Mouse (Mus musculus) frontal cortex, postnatal 25 days (tissue): ENCODE measurements around the gene Sipa1l2.
"Not testable (repeated sequence)": the region's sequence is repeated elsewhere in the genome, so short reads cannot be mapped to it uniquely, and the experiment has no call there.

Experiments used
- DNase-seq, 2 experiments: peaks; one replicate each; pipeline ENCODE4 v3.0.0; 2022; ENCODE audit warnings: low spot score in 2 of 2

Sipa1l2 gene

DNA sequence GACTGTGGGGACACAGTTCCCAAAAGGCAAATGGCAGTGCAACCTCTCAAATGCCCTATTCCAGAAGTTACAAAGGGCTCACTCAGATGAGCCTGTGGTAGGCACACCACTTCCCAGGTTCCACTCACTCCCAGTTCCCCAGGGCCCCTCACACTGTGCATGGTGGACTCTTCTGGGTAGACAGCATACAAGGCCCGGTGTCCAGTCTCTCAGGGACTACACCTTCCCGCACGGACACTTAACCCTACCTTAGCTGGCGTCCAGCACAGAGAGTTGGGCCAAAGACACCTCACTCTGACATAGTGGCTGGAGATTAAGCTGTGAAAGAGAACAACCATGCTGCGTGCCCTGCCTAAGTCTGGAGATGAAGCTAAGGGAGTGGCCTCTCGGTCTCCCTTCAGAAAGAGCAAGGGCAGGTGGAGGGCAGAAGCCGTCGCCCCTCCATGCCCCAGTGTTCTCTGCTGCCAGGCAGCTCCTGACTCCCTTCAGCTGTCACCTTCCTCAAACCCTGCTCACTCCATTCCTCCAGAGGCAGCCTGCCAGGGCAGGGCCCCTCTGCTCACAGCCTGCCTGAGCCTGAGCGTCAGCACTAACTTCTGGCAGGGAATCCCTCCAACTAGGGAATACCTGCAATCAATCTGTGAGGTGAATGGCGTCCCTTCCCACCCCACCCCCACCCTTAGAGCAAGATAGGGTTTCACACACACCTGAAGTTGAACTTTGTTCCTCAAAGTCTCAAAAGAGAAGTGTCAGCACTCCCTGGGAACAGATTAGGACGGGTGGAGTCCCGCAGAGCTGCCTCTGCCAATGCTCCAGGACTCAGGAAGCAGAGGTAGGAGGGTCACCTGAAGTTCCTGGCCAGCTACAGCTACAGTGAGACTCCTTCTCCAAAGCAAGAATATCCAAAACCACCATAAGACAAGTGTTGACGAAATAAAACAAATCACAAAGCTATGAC is 30.3 kb downstream of the Sipa1l2 start:
- DNase-seq: no peak

DNA sequence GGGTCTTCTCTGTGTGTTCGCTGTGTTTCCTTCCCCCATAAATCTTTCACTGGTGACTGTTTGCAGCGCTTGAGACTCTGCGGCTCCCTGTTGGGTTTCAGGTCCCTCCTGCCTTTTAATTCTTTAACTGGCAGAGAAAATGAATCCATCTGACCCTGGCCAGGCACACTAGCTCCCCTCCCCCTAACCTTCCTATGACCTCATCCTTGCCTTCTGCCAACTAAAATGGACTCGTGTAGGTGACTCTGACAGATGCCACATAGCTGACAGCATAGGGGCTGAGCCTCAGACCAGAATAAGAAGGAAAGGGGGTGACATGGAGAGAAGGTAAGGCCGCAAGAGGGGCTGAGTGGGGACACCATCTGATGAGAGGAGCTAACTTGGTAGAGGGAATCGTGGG is 31.3 kb downstream of the Sipa1l2 start:
- DNase-seq: no peak

DNA sequence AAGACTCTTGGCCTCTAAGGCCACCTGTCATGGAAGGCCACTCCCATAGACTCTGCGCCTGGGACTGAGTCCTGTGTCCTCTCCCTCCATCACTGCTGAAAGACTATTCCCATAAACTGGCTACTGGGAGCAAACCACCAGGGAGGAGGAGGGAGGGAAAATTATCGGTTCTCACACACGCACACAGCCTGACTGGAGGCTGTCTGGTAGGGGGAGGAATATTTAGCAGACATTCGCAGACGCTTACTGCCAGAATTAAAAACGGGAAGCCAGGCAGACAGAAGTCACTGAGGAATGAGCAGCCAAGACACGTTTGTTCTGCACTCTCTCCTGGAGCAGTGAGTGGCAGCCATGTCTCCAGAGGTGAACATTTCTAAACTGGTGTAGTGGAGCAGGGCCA is 35.9 kb downstream of the Sipa1l2 start:
- DNase-seq: no peak

DNA sequence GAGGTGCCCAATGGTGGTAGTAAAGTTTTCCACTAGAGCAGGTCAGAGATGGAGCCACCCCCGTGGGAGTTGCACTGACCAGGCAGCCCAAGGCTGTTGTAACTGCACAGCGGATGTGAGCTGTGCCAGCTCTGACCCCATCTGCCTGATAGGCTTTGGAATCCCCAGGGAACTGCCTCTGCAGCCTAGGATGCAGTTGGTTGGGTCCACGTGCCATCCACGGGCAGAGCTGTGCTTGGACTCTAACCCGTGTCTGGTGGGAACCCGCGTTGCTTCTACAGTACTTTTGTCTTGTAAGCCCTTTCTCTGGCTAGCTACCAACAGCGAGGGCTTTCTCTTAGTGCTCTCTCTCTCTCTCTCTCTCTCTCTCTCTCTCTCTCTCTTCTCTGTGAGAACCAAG is 36.7 kb downstream of the Sipa1l2 start:
- DNase-seq: no peak

DNA sequence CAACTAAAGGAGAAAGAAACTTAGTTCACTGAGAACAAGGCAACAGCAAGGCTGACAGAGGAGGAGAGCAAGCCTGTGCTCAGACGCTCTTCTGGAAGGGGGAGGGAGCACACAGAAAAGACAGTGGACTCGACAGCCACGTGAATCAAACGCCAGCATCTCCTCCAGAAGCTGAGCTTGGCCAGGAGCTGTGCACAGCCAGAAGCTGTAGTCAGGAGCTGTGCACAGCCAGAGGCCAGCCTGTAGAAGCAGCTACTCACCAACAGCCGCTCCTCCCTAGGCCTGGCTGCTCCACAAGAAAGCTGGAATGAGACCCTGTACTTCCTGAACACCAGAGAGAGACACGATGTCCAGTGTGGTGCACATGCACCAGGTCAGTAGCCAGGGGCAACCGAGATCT is 37.4 kb downstream of the Sipa1l2 start:
- DNase-seq: no peak

DNA sequence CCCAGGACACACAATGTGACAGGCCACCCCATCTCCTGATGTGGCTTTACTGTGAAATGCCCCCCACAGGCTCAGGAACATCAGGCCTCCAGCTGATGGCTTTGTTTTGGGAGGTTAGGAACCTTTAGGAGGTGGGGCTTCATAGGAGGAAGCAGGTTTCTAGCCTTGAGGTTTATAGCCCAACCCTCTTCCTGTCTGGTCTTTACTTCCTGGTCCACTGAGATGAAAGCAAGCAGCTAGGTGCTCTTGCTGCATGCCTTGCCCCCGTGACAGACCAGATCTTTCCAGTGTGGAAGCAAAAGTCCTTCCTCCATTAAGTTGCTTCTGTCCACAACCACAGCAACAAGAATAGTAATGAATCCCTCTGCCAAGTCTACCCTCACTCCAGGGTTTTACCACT is 38.0 kb downstream of the Sipa1l2 start:
- DNase-seq: no peak

DNA sequence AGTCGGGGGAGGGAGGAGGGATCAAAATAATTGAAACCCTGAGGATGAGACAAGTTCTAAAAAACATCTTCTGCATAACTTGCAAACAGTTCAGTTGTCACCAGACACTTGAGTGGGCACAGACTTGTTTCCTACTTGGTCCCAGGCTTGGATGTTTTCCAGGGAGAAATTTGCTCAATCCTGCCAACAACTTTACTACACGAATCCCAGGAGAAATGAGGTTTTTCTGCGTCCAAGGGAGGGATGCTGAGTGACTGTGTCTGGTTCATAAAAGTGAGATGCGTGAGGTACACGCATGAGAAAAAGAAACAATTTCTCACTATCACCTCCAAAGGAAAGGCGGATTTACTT is 38.5 kb downstream of the Sipa1l2 start:
- no peak for DNase-seq

DNA sequence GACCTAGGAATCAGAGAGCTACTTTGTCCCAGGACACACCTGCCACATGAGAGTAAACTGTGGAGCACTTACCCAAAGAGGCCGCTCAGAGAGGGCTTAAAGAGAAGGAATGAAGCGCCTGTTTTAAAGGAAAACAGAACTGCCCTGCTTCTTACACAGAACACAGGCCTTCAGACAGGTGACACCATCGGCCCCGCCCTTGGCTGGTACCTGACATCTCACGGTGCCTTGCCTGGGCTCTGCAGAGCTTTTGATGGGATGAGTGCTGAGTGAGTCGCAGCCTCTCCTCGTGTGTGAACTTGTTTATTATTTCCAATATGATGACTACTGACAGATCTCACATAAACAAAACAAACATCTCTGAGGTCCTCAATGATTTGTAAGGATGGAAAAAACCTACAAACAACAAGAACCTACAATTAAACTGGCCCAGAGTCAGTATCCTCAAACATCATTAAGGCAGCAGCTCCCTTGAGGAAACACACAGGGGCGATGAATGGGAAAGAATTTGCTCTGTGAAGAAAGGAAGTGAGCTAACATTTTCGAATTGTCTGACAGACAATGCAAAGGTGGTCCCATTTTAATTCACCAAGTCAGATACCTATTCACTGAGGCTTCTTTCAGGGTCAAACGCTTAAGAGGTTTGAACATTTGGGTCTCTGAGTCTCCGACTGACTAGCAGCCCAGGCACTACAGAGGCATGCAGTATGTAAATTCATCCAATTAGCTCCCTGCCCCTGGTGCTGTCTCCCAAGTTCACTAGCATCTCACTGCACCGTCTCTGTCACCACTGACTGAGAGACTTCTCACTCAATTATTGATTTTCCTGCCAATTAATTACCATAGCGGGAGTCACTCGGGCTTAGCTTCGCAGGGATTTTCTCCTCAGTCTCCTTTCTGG is 39.2 kb downstream of the Sipa1l2 start:
- no peak for DNase-seq

DNA sequence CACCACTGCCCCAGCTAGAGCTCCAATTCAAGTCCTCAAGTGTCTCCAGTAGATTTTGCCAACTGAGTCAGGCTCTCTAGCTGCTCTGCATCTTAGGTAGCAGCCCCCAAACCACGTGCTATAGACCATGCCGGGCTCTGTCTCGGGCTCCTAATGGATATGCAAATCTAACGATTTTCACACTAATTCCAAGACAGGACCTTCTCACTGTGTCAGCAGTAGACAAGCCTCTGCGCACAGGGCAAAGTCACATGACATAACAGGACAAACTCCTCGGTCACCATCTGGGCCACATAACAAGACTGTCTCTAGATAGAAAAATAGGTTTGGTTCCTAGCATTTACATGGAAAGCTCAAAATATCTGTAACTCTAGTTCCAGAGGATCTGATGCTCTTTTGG is 40.6 kb downstream of the Sipa1l2 start:
- no peak for DNase-seq

DNA sequence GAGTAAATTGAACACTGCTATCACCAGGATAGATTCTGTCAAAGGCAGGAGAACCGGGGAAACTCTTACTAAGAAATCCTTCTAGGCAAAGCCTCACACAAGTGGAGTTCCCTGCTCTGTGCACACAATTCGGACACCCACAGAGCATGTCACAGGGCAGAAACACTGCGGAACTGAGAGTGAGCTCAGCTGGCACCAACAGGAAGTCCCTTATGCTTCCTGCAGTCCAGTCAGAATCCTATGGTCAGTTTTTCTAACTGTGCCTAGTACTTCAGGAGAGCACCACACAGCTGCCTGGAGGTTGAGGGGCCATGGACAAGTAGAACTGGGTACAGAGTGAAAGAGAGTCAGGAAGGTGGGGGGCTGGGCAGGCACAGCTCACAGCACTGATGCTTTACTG is 41.7 kb downstream of the Sipa1l2 start:
- DNase-seq: no peak

DNA sequence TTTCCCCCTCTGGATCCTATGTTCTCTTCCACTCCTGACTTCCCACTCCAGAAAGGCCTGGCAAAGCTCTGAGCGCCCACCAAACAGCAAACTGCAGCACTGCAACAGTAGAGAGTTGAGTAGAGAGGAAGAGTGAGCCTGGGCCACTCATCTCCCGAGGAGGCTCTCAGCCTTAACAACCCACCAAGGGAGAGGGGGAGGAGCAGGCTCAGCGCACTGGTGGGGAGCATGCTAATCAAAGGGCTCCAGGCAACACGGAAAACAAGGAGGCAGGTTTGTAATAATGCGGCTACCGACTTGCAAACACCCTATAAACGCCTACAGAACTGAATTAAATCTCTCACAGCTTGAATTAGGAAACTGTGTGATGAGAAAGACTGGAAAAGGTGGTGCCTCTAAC is 42.6 kb downstream of the Sipa1l2 start:
- DNase-seq: no peak

DNA sequence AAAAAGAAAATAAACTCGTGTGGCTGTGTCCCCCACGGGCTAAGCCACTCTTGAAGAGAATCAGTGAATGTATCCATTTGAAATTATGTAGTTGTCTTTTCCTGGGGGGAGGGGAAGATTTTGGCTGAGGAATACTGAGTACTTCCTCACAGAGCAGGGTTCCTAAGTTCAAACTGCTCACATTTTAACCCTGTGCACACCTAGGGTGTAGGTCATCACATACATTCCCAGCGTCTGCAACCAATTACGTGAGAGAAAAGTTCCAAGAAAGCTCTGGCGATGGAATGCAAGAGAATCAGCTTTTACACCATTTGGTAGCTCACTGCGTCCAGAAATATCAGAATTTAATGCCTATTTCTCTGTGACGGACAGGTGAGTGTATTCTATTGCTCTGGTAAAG is 43.0 kb downstream of the Sipa1l2 start:
- DNase-seq: no peak

DNA sequence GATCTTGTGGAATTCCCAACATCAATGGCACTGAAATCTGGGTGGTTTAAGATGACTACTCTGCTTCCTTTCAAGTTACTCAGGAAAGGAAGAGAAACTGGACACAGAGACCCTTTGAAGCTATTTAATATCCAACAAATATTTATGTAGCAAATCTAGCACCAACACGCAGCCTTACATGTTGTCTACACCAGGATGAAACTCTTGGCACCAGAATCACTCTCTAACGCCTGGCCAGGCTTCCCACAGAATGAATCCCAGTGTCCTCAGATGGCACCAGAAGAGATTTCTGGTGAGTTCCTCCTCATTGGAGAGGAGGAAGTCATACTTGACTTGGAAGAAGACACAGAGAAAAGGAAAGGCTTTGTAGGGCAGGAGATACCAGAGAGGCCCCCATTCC is 45.1 kb downstream of the Sipa1l2 start:
- DNase-seq: no peak

DNA sequence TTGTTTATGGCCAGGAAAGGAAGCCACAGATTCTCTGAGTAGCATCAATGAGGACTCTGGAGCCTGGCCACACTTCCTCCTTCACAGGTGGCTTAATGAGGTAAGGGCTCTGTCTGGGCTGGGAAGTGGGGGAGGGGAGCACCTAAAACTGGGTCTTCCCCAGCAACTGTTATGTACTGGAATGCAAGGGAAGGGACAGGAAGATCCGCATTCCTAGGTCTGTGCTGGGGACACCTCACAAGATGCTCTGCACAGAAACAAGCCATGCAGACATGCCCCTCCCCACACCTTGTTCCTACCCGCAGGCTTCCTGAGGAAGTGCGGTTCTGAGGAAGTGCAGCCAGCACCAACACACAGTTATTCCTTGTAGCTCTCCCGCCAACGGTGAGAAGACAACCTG is 46.4 kb downstream of the Sipa1l2 start:
- no peak for DNase-seq

DNA sequence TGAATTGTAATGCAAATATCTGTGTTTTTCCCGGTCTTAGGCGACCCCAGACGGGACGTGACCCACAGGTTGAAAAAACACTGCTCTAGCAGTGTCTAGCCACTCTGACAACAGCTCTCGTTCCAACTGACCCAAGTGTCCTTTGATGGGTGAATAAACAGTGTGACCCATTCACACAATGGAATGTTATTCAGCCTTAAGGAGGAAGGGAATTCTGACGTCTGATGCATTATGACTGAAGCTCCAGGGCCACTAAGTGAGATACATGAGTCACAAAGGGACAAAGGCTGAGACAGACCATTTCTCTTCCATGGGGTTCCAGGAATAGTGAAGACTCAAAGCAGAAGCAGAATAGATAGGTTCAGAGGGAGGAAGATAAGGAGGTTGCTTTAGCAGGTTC is 47.5 kb downstream of the Sipa1l2 start:
- DNase-seq: no peak

DNA sequence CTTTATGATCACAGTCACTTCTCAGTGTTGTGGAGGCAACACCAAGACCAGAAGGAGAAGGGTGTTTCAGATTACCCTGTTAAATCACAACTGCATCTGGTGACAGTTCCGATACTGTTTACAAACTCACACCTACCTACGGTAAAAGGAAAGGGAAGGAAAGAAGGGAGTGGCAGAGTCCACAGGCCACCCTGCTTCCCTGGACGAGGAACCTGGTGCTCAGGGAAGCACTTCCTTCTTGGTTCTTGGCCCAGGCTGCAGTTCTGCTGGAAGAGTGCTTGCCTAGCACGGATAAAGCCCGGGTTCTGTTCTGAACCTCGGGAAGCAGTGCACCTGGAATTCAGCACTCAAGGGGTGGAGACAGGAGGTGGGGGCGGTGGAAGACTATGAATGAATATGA is 48.5 kb downstream of the Sipa1l2 start:
- no peak for DNase-seq

DNA sequence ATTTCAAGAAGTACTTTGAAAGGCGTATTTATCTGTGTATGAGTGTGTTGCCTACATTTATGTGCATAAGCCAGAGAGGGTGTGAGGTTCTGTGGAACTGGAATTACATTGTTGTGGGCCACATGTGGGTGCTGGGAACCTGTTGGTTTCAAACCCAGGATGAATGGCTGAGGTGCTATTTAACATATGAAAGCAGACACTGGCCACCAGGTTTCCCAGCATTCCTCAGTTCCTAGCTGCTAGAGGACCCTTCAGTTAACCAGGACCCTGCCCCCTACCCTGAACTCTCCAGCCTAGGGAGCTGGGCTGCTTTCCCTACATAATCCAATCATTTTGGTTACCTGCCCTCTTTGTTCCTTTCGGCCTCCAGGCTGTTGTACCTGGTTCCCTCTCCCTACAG is 49.3 kb downstream of the Sipa1l2 start:
- not testable (repeated sequence) for DNase-seq

DNA sequence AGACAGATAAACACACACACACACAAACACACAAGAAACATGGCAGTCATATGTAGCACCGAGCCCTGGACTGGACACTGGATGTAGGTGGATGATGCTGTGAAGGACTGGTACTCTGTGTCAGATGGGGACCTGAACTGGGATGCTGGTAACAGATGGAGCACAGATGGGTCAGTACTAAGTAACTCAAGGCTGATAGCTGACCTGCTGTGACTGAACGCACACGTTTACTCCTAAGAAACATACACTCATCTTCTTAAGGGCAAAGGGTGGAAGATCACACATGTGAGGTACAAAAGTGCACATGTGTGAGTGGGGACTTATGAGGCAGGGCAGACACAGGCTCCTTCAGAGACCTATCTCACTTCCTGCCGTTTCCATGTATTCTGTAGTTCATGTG is 50.7 kb downstream of the Sipa1l2 start:
- DNase-seq: no peak

DNA sequence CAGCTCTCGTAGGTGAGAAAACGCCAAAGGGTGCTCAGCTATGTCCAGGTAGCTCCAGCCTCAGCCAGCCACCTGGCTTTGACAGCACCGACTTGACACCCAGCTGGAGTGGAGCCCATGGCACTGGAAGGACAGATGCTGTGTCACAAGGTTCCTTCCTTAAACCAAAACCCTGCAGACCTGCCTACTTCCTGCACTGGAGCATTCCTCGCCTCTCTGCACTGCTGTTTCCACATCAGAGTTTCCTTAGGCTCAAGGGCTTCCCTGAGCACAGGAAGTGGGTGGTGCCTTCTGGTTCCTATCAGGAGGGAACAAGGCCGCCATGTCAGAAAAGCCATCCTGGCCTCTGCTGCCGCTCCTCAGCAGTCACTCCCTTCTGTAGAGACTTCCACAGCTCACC is 51.3 kb downstream of the Sipa1l2 start:
- DNase-seq: no peak

DNA sequence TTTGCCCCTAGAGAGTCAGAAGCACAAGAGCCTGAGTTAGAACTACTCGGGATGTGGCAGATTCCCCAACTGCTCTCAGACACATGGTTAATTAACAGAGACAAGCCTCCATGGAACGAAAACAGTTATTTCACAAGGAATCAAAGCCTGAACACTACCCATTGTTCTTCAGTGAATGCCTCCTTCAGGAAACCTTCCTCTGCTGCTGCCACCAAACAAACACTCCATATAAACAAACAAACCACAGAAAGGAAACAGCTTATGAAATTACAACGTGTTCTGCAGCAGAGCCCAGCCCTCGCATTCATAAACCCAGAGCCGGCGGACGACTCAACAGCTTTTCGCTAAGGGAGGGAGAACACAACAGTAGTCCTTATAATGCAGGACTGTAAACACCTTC is 52.2 kb downstream of the Sipa1l2 start:
- no peak for DNase-seq

DNA sequence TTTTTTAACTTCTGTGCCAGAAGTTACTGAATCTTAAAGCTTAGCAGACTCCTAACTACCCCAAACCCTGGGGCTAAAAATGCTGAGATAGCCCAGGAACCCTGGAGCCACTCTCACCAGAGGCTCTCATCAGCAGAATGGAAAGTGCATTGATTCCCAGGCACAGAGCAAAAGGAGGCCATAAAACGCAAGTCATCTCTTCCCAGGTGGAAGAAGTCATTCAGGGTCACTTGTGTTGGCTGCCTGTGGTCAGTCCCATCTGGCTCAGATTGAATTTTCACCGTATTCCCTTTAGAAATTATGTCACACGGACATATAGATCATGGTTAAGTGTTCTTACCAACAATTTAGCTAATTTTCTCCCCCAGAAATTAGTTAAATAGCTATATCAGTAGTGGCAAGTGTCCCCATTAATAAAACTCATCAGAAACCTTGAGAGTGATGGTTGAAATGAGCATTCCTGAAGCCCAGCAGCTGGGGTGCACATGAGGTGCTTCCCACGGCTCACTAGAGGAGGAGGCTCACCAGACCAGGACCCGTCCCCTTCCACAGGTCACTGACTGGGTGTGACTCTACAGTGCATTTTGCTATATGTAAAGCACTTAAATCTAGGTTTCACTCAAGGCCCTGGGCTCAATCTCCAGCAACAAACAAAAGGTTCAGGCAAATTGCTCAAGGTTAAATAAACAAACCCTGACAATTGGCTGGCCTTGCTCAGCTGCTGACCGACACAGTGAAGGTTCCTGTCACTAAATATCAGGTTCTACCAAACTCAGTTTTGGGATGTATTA is 53.3 kb downstream of the Sipa1l2 start:
- DNase-seq: no peak

DNA sequence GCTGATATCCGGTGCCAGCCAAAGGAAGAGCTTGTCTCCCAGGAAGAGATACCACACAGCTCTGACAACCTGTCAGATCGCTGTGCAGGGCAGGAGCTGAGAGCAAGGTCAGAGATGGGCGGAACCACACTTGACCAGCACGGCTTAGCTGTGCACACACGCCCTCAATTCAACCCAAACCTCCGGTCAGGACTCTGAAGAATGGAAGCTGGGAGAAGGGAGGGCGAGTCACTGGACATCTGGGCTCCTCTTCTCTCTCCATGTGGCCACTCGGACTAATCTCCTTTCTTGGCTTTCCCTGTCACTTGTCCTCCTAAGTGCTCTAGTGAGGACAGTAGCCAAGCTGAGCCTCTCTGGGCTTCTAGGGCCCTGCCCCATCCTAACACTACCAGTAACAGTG is 53.9 kb downstream of the Sipa1l2 start:
- DNase-seq: no peak
